Mouse (Mus musculus): ENCODE data around the gene Hypm.

- TF ChIP-seq CTCF (IDR thresholded peaks at IDR 0.05): no peak
- TF ChIP-seq EP300 (IDR thresholded peaks at IDR 0.05): no peak
Measured at GRCm38 (mm10) chrX:9849403-9849802, 2.7 kb downstream of the Hypm start, which contains the start of gene H2al3.

Measured in lung, postnatal 0 days (tissue).